Mouse (Mus musculus) stomach, postnatal 0 days (tissue): Measurements from ENCODE around the gene Cyp26a1.

Experiments used
- CTCF ChIP-seq: IDR thresholded peaks from 2 replicates; pipeline ENCODE4 v1.5.1; 2016; ENCODE audit warnings: antibody characterized with exemption, low read depth, mild to moderate bottlenecking, moderate library complexity
- EP300 ChIP-seq: optimal IDR thresholded peaks from 2 replicates; pipeline ENCODE3; 2016; ENCODE audit warnings: antibody characterized with exemption

DNA sequence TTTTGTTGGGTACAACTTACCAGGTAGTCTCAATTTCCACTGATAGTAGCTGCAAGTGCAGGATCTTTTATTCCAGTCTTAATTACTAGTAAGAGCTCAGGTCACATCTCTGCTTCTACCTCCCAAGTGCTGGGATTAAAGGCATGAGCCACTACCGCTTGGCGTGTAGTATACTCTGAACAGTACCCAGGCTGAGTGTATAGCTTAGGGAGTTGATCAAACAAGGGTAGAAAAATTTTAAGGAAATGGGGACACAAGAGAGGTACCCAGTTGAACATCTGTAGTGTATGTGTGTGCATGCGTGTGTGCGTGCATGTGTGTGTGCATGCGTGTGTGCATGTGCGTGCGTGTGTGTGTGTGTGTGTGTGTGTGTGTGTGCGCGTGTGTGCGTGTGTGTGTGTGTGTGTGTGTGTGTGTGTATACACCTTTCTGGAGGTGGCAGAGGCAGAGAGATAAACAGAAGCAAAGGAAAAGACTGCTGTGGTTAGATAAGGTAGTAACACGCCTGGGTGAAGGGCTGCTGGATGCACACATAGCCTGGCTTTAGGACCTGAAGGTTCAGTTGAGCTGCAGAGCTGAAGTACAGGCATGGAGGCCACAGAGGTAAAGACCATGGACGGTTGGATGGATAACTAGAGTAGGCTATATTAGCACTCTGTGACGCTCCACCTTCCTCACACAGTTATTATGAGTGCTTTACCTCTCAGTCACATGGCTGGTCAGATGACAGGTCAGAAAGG lies 29.6 kb upstream of the Cyp26a1 start:
- TF ChIP-seq CTCF: no peak
- no peak for TF ChIP-seq EP300
